Mouse (Mus musculus) hindbrain, embryonic 10.5 days (tissue): Measurements from ENCODE around the gene Il12rb2. TPM values are rescaled to one million over a fixed set of nuclear protein-coding genes. Genes with fewer than 3 reads are reported as not detected.

Experiments used
- polyA plus RNA-seq: library from polyadenylated mRNA; unstranded; fragments of >200 nt; fragmentation: Nextera tagmentation; extraction: Ambion mirVana; gene quantifications from 2 replicates; pipeline ENCODE4 v1.2.1, GENCODE M21; 2016

Gene Il12rb2
- polyA plus RNA-seq, 1 experiment from 2014 or later: 0.13 TPM

Other genes with a start within 250 kb of the Il12rb2 start
- 346 and 483 TPM in 2 replicates for gene Serbp1, start 138.0 kb downstream of the Il12rb2 start, polyA plus RNA-seq
- gene Il23r, start 115.7 kb upstream of the Il12rb2 start, polyA plus RNA-seq: not detected in 2 replicates
- 5.3 and 9.7 TPM in 2 replicates for gene Tacstd2, start 159.6 kb upstream of the Il12rb2 start, polyA plus RNA-seq